Mouse (Mus musculus) naive thymus-derived CD4-positive, alpha-beta T cell, adult 2 months (primary cell): ENCODE results near the gene Galnt12.
"Not testable (repeated sequence)": the region's sequence is repeated elsewhere in the genome, so short reads cannot be mapped to it uniquely, and the experiment has no call there.

Experiments used
- DNase-seq: peaks from one replicate; pipeline ENCODE4 v3.0.0-alpha.2; 2011; ENCODE audit warnings: low read depth

Gene Galnt12

GRCm38 (mm10) chr4:47091493-47092386 lies at the start of gene Galnt12:
Galnt12 (plus strand) TSS chr4:47091909.
- peak; percentile 71 for DNase-seq

- no peak for DNase-seq
Observed at GRCm38 (mm10) chr4:47043866-47044265, 47.8 kb upstream of the Galnt12 start.

- no peak for DNase-seq
Observed at GRCm38 (mm10) chr4:47046974-47047373, 44.7 kb upstream of the Galnt12 start.

GRCm38 (mm10) chr4:47047765-47048164 lies 43.9 kb upstream of the Galnt12 start:
- no peak for DNase-seq

GRCm38 (mm10) chr4:47049216-47049615 lies 42.5 kb upstream of the Galnt12 start:
- no peak for DNase-seq

GRCm38 (mm10) chr4:47050167-47050566 lies 41.5 kb upstream of the Galnt12 start:
- DNase-seq = peak; percentile 77

GRCm38 (mm10) chr4:47050642-47051381 lies 40.9 kb upstream of the Galnt12 start:
- no peak for DNase-seq

- DNase-seq = no peak
Observed at GRCm38 (mm10) chr4:47051905-47052304, 39.8 kb upstream of the Galnt12 start.

- not testable (repeated sequence) for DNase-seq
Observed at GRCm38 (mm10) chr4:47055170-47055569, 36.5 kb upstream of the Galnt12 start.

GRCm38 (mm10) chr4:47055570-47056080 lies 36.1 kb upstream of the Galnt12 start:
- no peak for DNase-seq

GRCm38 (mm10) chr4:47056791-47057509 lies 34.8 kb upstream of the Galnt12 start, which contains the start of gene Anks6:
Anks6 (minus strand) TSS chr4:47057427.
- no peak for DNase-seq

- no peak for DNase-seq
Observed at GRCm38 (mm10) chr4:47057510-47058325, 34.0 kb upstream of the Galnt12 start.

GRCm38 (mm10) chr4:47060900-47061299 lies 30.8 kb upstream of the Galnt12 start:
- DNase-seq = no peak

- DNase-seq = no peak
Observed at GRCm38 (mm10) chr4:47075054-47075453, 16.7 kb upstream of the Galnt12 start.

- DNase-seq = no peak
Observed at GRCm38 (mm10) chr4:47079997-47080646, 11.6 kb upstream of the Galnt12 start.

GRCm38 (mm10) chr4:47080647-47081010 lies 11.1 kb upstream of the Galnt12 start:
- no peak for DNase-seq

GRCm38 (mm10) chr4:47083824-47084223 lies 7.9 kb upstream of the Galnt12 start:
- DNase-seq = no peak

- DNase-seq = no peak
Observed at GRCm38 (mm10) chr4:47088671-47089070, 3.0 kb upstream of the Galnt12 start.

- peak; percentile 32 for DNase-seq
Observed at GRCm38 (mm10) chr4:47092387-47093021, 795 bp downstream of the Galnt12 start.

GRCm38 (mm10) chr4:47093161-47093560 lies 1.5 kb downstream of the Galnt12 start:
- no peak for DNase-seq
